Mouse (Mus musculus) liver, embryonic 12.5 days (tissue): ENCODE measurements around the gene Icam5. TPM values are rescaled to one million over a fixed set of nuclear protein-coding genes. Genes with fewer than 3 reads are reported as not detected.

Experiments
- ATAC-seq: fragments of 200-750 bp; cut with Nextera tagmentation; 2 replicates; pipeline ENCODE4 v1.8.0; 2017; ENCODE audit warnings: moderate number of reproducible peaks, mild to moderate bottlenecking, moderate library complexity
- H3K27ac ChIP-seq: fragments of 300-500 bp; sonication (generic); 2 replicates; pipeline ENCODE4 v1.5.1; 2016; ENCODE audit warnings: mild to moderate bottlenecking
- H3K27me3 ChIP-seq: fragments of 300-500 bp; sonication (generic); replicated peaks from 2 replicates; pipeline ENCODE4 v1.6.1; 2016; ENCODE audit warnings: mild to moderate bottlenecking, moderate library complexity
- H3K36me3 ChIP-seq: fragments of 300-500 bp; sonication (generic); 2 replicates; pipeline ENCODE4 v1.6.1; 2016; ENCODE audit warnings: mild to moderate bottlenecking, moderate library complexity
- H3K4me1 ChIP-seq: fragments of 300-500 bp; sonication (generic); 2 replicates; pipeline ENCODE4 v1.6.1; 2016
- H3K4me2 ChIP-seq: fragments of 300-500 bp; sonication (generic); 2 replicates; pipeline ENCODE4 v1.6.1; 2016; ENCODE audit warnings: mild to moderate bottlenecking, moderate library complexity
- H3K4me3 ChIP-seq: fragments of 300-500 bp; sonication (generic); 2 replicates; pipeline ENCODE4 v1.5.1; 2016; ENCODE audit warnings: mild to moderate bottlenecking, moderate library complexity
- H3K9ac ChIP-seq: fragments of 300-500 bp; sonication (generic); 2 replicates; pipeline ENCODE4 v1.6.1; 2016; ENCODE audit warnings: mild to moderate bottlenecking, moderate library complexity
- H3K9me3 ChIP-seq: fragments of 300-500 bp; sonication (generic); replicated peaks from 2 replicates; pipeline ENCODE4 v1.6.1; 2016; ENCODE audit warnings: mild to moderate bottlenecking, moderate library complexity
- WGBS: fragments of 180-500 bp; shearing (Covaris S2); methylation state at CpG from one replicate; pipeline ENCODE4 v1.1.7; 2016; ENCODE audit not compliant: insufficient replicate concordance; 5-methylcytosine and 5-hydroxymethylcytosine counted together
- polyA plus RNA-seq: library from polyadenylated mRNA; unstranded; fragments of >200 nt; fragmentation: Nextera tagmentation; extraction: Ambion mirVana; gene quantifications from 2 replicates; pipeline ENCODE4 v1.2.1, GENCODE M21; 2016

Icam5 gene
- polyA plus RNA-seq, 1 experiment from 2014 or later = 0.42 TPM

GRCm38 (mm10) chr9:21029291-21030054, 2.4 kb upstream of the Icam5 start, which contains the start of gene Icam4:
Gene Icam4 (plus strand): TSS chr9:21029373.
- H3K36me3 ChIP-seq = peaks cover 25% of the 10 kb centered on the region
- no peaks in the 10 kb centered on the region for H3K9me3 ChIP-seq
- H3K27me3 ChIP-seq = peaks cover 33% of the 10 kb centered on the region
- peaks cover 82% of the 10 kb centered on the region for H3K4me1 ChIP-seq
- H3K27ac ChIP-seq = peak within 1 kb of the TSS; percentile 99
- H3K4me2 ChIP-seq = peak within 1 kb of the TSS; percentile 99
- H3K4me3 ChIP-seq = peak within 1 kb of the TSS; percentile 74
- WGBS = under 1% methylated on average over 37 of the region's 37 CpGs
- peak within 1 kb of the TSS; percentile 86 for H3K9ac ChIP-seq
- ATAC-seq = peak; percentile 83

- peak overlapping the region; percentile 99 for H3K27ac ChIP-seq
- 12% methylated on average over 22 of the region's 22 CpGs for WGBS
- no peak for ATAC-seq
- peaks cover 40% of the 10 kb centered on the region for H3K27me3 ChIP-seq
- peaks cover 88% of the 10 kb centered on the region for H3K4me1 ChIP-seq
- peak overlapping the region; percentile 86 for H3K9ac ChIP-seq
- peak overlapping the region; percentile 74 for H3K4me3 ChIP-seq
- H3K4me2 ChIP-seq = peak overlapping the region; percentile 99
- H3K36me3 ChIP-seq = peaks cover 25% of the 10 kb centered on the region
- H3K9me3 ChIP-seq = no peaks in the 10 kb centered on the region
Measured at GRCm38 (mm10) chr9:21030055-21030600, 1.7 kb upstream of the Icam5 start.

GRCm38 (mm10) chr9:21030781-21031250, 1.1 kb upstream of the Icam5 start:
- under 1% methylated on average over 13 of the region's 13 CpGs for WGBS
- ATAC-seq = peak; percentile 66
- H3K4me1 ChIP-seq = peaks cover 90% of the 10 kb centered on the region
- no peaks in the 10 kb centered on the region for H3K9me3 ChIP-seq
- peak overlapping the region; percentile 74 for H3K4me3 ChIP-seq
- H3K27ac ChIP-seq = peak overlapping the region; percentile 99
- peaks cover 43% of the 10 kb centered on the region for H3K27me3 ChIP-seq
- peak overlapping the region; percentile 86 for H3K9ac ChIP-seq
- peak overlapping the region; percentile 99 for H3K4me2 ChIP-seq
- H3K36me3 ChIP-seq = peaks cover 18% of the 10 kb centered on the region

GRCm38 (mm10) chr9:21031251-21031895, 500 bp upstream of the Icam5 start:
- under 1% methylated on average over 36 of the region's 36 CpGs for WGBS
- Histone ChIP-seq H3K9ac (peak overlapping the region; percentile 70), H3K36me3 (peaks cover 15% of the 10 kb centered on the region), H3K4me3 (peak overlapping the region; percentile 74), H3K4me1 (peaks cover 90% of the 10 kb centered on the region), H3K27ac (peak overlapping the region; percentile 99), H3K4me2 (peak overlapping the region; percentile 99), H3K9me3 (no peaks in the 10 kb centered on the region), H3K27me3 (peaks cover 49% of the 10 kb centered on the region)
- no peak for ATAC-seq

- peaks cover 7% of the 10 kb centered on the region; the same call in 1 of the 2 replicates for H3K36me3 ChIP-seq
- peak overlapping the region; percentile 70 for H3K9ac ChIP-seq
- peak overlapping the region; percentile 99 for H3K4me2 ChIP-seq
Measured at GRCm38 (mm10) chr9:21032491-21032890, 618 bp downstream of the Icam5 start.

GRCm38 (mm10) chr9:21033136-21033535, 1.3 kb downstream of the Icam5 start:
- no peak overlapping the region for H3K27ac ChIP-seq
- under 1% methylated on average over 34 of the region's 34 CpGs for WGBS
- peak overlapping the region; percentile 74 for H3K4me3 ChIP-seq
- peaks cover under 1% of the 10 kb centered on the region; the same call in 1 of the 2 replicates for H3K36me3 ChIP-seq
- peak; percentile 51 for ATAC-seq
- peak overlapping the region; percentile 99 for H3K4me2 ChIP-seq
- peaks cover 66% of the 10 kb centered on the region for H3K27me3 ChIP-seq
- peaks cover 89% of the 10 kb centered on the region for H3K4me1 ChIP-seq
- peak overlapping the region; percentile 70 for H3K9ac ChIP-seq
- no peaks in the 10 kb centered on the region for H3K9me3 ChIP-seq

More at GRCm38 (mm10) chr9:21032491-21032890, 618 bp downstream of the Icam5 start:
- no peak for ATAC-seq
- Histone ChIP-seq H3K4me3 (peak overlapping the region; percentile 74), H3K27me3 (peaks cover 60% of the 10 kb centered on the region), H3K9me3 (no peaks in the 10 kb centered on the region), H3K27ac (no peak overlapping the region), H3K4me1 (peaks cover 90% of the 10 kb centered on the region)
- WGBS = 3% methylated on average over 7 of the region's 7 CpGs

- H3K27me3 ChIP-seq = peaks cover 81% of the 10 kb centered on the region
- peaks cover 86% of the 10 kb centered on the region for H3K4me1 ChIP-seq
- H3K9ac ChIP-seq = no peak overlapping the region
- H3K4me3 ChIP-seq = 0 out of 2 replicates have a peak overlapping the region, but pooled peaks have one; percentile 3
- peak overlapping the region; percentile 20; the same call in 1 of the 2 replicates for H3K4me2 ChIP-seq
- H3K9me3 ChIP-seq = no peaks in the 10 kb centered on the region
- 8% methylated on average over 17 of the region's 17 CpGs for WGBS
- ATAC-seq = no peak
- no peak overlapping the region for H3K27ac ChIP-seq
- H3K36me3 ChIP-seq = no peaks in the 10 kb centered on the region
Measured at GRCm38 (mm10) chr9:21034481-21035085, 2.7 kb downstream of the Icam5 start.

GRCm38 (mm10) chr9:21035586-21035985, 3.7 kb downstream of the Icam5 start:
- 29% methylated on average over 9 of the region's 9 CpGs for WGBS
- no peaks in the 10 kb centered on the region for H3K9me3 ChIP-seq
- ATAC-seq = no peak
- H3K9ac ChIP-seq = no peak overlapping the region
- H3K4me2 ChIP-seq = no peak overlapping the region
- H3K36me3 ChIP-seq = no peaks in the 10 kb centered on the region
- H3K27ac ChIP-seq = no peak overlapping the region
- peaks cover 88% of the 10 kb centered on the region for H3K4me1 ChIP-seq
- no peak overlapping the region for H3K4me3 ChIP-seq
- peaks cover 84% of the 10 kb centered on the region for H3K27me3 ChIP-seq

GRCm38 (mm10) chr9:21036161-21036560, 4.3 kb downstream of the Icam5 start:
- H3K9me3 ChIP-seq = no peaks in the 10 kb centered on the region
- no peak for ATAC-seq
- H3K36me3 ChIP-seq = no peaks in the 10 kb centered on the region
- H3K9ac ChIP-seq = no peak overlapping the region
- H3K4me3 ChIP-seq = no peak overlapping the region
- peaks cover 90% of the 10 kb centered on the region for H3K4me1 ChIP-seq
- H3K4me2 ChIP-seq = no peak overlapping the region; the same call in 1 of the 2 replicates
- H3K27me3 ChIP-seq = peaks cover 84% of the 10 kb centered on the region
- WGBS = 9% methylated on average over 20 of the region's 20 CpGs
- no peak overlapping the region for H3K27ac ChIP-seq

GRCm38 (mm10) chr9:21036666-21037065, 4.8 kb downstream of the Icam5 start:
- H3K4me3 ChIP-seq = no peak overlapping the region
- WGBS = 8% methylated on average over 22 of the region's 22 CpGs
- no peaks in the 10 kb centered on the region for H3K36me3 ChIP-seq
- ATAC-seq = no peak
- peaks cover 90% of the 10 kb centered on the region for H3K4me1 ChIP-seq
- H3K27ac ChIP-seq = no peak overlapping the region
- peaks cover 82% of the 10 kb centered on the region for H3K27me3 ChIP-seq
- no peaks in the 10 kb centered on the region for H3K9me3 ChIP-seq
- H3K9ac ChIP-seq = no peak overlapping the region
- H3K4me2 ChIP-seq = peak overlapping the region; percentile 61; the same call in 1 of the 2 replicates

GRCm38 (mm10) chr9:21037481-21037891, 5.6 kb downstream of the Icam5 start:
- H3K4me3 ChIP-seq = peak overlapping the region; percentile 38
- H3K4me2 ChIP-seq = peak overlapping the region; percentile 61
- H3K36me3 ChIP-seq = no peaks in the 10 kb centered on the region
- H3K27me3 ChIP-seq = peaks cover 74% of the 10 kb centered on the region
- no peaks in the 10 kb centered on the region for H3K9me3 ChIP-seq
- peaks cover 83% of the 10 kb centered on the region for H3K4me1 ChIP-seq
- no peak overlapping the region for H3K27ac ChIP-seq
- no peak for ATAC-seq
- 5% methylated on average over 31 of the region's 31 CpGs for WGBS
- peak overlapping the region; percentile 8; the same call in 1 of the 2 replicates for H3K9ac ChIP-seq
